Mouse (Mus musculus) retina, postnatal 1 day (tissue): Measurements from ENCODE around the gene Hoxd13.

Source experiments
- DNase-seq: peaks from one replicate; pipeline ENCODE4 v3.0.0-alpha.2; 2012

Gene Hoxd13

DNA sequence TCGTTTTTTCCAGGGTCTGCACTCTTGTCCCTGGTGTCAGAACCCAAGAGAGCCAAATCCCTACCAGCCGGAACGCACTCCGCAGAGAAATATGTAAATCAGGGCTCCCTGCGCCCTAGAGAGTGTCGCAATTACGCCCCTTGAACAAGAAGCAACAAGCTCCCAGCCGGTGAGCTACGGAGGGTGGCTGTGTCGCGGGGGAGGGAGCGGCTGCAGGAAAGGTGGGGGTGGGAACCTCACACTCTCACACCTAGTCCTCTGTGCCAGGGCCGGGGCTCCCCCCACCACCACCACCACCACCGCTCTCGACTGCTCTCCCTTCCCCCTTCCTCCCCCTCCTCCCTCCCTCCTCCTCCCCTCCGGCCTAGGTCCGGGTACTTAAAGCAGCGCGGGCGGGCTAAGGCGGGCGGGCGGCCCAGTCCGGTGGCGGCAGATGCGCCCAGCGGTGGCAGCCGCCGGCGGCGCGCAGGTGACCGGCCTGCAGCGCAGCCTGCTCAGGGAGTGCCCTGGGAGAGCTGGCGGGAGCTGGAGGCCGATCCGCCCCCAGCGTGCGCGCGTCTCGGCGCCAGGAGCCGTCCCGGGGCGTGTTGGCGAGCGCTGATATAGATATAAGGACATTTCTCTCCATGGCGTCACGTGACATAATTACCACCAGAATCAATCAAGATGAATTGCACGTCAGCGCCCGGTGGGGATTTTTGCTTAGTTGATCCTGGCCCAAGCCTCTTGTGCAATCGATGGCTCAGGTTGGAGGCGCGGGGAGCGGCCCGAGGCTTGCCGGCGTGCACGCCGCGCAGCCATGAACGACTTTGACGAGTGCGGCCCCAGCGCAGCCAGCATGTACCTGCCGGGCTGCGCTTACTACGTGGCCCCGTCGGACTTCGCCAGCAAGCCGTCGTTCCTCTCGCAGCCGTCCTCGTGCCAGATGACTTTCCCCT lies 13.8 kb downstream of the Hoxd13 start:
- no peak for DNase-seq

DNA sequence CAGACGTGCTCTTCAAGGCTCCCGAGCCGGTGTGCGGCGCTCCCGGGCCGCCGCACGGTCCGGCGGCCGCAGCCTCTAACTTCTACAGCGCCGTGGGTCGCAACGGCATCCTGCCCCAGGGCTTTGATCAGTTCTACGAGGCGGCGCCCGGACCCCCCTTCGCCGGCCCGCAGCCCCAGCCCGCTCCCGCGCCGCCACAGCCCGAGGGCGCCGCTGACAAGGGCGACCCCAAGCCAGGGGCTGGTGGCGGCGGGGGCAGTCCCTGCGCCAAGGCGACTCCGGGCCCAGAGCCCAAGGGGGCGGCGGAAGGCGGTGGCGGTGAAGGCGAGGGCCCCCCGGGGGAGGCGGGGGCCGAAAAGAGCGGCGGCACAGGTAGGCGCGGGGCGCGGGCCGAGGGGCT lies 14.7 kb downstream of the Hoxd13 start:
- DNase-seq, result no peak

DNA sequence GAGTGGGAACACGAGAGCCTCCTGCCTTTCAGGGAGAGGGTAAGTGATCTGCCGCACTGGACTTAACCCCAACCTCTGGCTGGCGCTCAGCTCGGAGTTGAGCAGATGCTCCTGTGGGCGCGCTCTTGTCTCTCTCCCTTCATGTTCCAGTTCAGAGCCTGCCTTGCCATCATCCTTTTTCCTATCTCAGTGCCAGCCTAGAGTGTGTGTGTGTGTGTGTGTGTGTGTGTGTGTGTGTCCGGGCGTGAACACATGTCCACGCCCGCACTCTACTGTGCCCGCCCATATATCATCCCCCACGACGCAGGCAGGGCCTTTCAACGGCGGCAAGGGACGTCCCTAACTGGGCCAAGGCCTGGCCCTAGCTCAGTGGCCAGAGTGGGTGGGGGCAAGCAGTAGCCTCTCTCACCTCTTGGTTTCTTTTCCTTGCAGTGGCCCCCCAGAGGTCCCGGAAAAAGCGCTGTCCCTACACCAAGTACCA lies 15.4 kb downstream of the Hoxd13 start:
- no peak for DNase-seq

DNA sequence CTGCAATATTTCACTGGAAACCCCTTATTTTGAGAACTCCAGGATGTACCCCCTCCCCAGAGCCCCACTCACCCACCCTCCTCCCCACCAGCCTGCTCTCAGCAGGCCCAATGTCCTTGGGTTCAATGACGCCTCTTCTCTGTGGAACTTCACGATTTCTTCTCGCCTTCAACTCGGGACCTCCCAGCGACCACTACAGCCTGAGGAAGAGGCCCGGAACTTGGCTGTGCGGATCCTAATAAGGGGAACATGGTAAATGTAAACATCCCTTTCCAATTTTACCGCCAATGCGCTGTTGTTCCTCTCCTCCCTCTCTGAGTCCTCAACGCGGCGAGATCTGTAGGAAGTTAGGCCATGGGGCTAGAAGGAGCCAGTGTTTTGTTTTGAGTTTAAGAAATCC lies 16.0 kb downstream of the Hoxd13 start:
- no peak for DNase-seq

DNA sequence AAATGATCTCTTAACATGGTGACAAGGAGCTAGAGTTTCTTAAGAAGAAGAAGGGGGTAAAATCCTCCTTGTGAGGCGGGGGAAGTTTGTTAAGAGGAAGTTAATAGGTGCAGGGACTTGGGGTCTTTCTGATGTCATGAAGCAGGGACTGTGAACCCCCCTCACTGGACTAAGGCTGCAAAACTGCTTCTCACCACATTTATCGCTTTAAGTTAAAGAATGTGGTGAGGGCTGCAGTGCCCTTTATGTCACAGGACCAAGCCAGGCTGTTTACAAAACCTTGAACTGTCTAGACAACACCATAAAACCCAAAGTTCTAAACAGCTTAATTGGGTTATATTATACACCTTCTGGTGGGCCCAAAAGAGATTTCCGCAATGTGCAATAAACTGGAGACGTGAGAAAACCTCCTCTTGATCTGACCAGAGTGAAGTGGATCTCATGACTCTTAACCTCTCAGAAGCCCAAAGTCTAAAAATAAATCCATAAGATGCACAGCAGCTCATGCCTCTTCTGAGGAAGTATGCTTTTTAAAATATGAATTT lies 17.0 kb downstream of the Hoxd13 start:
- no peak for DNase-seq

DNA sequence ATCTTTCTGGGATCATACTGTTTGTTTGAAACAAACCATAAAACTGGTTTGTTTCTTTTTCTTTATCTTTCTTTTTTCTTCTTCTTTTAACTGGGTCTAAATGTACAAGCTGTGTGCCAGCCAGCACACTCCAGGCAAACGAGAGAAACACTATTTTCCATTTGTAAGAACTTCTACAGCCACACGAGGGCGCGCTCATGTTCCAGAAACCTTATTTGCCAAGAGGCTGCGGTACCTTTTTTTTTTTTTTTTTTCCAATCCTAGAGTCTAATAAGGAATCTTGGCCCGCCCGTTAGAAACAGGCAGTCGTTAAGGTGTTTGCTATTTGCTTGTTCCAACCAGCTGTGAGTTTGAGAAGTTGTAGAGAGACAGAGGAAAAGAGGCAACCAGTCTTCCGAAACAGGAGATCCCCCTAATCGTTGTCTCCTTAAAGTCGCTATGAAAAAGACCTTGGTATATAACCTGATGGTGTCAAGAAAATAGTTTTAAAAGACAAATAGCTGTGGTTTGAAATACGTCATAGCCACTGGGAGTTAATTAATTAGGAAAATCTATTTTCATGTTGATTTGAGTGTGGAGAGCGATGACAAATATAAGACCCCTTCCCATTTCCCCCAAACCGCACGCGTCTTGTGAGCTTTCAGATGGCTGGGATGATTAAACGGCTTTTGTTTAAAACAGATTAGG lies 18.3 kb downstream of the Hoxd13 start:
- DNase-seq, result peak; percentile 83

DNA sequence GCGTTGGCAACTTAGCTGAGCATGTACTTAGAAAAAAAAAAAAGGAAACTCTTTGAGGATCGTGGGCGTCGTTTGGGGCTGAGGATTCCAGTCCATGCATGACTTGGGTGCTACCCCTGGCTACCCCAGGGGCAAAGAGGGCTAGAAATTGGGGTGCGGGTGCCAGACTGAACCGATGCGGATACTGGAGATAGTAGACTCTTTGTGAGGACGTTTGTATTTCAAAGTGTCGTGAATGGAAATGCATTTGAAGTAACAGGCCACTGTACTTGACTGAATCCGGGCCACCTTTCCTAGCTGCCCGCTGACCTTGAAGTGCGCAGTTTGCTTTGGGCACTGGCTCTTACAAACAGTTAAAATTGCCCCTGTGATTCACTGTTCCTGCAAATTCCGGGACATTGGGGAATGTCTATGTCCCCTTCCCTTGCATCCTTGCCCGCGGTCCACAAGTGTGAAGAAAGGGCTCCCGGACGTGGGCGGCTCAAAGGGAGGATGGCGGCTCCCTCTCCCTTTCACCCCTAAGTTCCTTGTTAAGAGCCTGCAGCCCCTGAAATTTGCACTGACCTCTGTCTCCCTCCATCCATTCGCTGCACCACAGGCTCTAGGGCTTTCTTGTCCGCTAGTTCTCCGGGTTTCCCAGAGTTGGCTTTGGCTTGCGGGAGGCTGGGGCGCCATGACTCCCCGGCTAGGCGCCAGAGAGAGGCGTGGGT lies 19.0 kb downstream of the Hoxd13 start:
- no peak for DNase-seq

DNA sequence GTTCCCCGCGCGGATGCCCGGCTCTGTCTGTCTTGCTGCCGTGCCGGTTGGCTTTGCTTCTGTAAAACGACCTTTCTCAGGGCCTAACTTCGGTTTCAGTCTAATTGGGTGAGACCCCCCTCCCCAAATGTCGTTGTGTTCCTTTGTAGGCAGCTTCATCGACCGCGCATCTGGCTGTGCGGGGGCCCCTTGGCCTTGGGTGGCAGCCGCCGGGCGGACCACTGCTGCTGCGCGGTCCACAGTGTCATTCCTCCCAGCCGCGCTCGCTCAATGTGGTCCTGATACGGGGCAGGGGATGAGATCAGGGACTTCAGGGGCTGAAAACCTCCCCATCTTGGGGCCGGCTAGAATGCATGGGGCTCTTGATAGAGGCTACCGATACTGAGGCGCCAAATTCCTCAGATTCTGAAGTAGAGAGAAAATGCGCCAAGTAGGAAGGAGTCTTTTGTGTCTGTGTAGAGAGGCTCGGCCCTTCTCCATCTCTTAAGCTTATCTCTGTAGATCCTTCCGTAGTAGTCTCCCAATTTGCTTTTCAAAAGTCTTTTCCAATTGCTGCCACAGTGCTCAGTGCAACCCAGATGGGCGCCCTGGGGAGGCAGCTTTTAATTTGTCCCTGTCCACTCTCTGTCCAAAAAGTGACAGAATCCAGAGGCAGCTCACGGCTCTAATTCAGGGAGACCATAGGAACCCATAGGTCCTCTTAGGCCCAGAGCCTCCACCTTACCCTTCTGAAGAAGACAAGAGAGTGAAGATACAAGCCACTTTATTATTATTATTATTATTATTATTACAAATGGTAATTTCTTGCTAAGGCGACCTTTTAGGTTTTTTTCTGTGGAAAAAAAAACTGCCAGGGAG lies 19.8 kb downstream of the Hoxd13 start:
- no peak for DNase-seq

DNA sequence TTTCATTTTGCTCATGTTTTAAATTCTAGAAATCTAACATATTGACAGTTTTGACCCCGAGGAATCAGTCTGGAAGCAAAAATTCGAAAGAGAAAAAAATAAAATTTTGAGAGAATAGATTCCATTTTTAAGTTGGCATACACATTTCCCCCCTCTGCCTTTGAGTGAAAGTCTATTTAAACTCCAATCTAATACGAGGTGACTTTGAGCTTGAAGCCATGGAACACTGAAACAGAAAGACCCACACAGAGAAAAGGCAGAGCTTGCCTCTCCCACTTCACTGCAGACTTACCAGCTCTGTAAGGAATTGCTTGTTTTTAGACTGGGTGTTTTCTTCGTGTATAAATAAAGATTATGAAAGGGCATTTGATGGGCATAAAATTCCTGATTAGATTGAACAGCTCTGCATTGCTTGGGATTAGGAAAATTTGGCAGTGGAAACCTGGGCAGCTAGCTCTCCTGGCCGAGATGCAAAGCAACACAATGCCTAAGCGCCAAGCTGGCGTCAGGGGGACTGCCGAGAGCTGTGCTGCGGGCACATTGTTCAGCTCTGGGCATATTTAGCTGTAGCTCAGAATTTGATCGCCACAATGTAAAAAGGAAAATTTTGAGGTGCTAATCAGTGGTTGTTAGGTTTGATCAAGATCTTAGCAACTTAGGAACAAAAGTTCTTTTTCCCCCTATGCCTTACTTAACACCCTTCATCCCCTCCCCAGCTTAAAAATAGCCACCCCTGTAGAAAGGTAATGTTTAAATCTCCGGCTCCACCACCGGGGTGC lies 20.9 kb downstream of the Hoxd13 start:
- DNase-seq, result no peak

DNA sequence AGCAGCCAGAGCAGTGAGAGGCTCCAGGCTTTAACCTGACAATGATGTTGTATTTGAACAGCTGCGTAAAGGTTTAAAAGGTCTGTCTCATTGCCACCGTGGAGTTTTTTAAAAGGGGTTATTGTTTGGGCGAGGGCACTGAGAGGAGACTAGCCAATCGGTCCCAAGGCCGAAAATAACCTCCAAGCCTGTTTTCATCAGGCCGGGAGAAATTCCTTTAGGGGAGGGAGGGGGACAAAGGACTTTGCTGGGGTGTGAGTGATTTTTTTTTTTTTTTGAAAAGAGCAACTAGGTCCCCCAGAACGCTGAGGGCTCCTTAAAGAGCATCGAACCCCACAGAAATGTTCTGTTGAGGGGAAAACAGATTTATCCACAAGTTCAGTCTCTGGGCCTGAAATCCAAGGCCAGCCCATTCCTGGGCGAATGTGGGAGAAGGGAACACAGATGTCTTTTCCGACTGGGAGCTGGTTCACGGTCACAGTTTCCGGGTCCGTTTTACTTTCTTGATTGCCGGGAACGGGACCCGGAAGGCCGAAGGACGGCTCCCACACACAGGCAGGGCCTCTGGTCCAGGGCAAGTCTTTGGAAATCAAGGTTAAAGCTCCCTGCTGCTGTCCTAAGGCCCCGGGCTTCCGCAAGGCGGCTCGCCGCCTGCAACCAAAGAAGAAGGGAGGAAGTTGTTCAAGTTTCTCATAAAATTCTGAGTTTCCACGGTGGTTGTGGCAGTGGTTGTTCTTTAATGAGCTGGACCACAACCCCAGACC lies 21.6 kb downstream of the Hoxd13 start:
- no peak for DNase-seq

DNA sequence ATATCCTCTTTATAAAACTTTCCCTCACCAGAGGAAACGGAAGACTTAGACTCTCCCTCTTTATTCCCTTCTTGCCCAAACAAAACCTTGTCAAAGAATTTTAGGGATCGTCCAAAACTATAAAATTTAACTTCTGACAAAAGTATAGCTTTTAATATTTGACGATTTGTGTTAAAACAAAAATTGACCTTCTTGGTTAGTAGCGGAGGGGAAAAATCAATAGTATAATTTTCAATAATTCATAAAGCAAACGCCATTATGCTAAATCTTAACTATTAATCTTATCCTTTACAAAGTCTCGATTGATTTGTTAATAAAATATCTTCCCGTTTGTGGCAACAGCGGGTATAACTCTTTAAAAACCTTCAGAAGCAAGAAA lies 22.2 kb downstream of the Hoxd13 start:
- DNase-seq, result no peak

DNA sequence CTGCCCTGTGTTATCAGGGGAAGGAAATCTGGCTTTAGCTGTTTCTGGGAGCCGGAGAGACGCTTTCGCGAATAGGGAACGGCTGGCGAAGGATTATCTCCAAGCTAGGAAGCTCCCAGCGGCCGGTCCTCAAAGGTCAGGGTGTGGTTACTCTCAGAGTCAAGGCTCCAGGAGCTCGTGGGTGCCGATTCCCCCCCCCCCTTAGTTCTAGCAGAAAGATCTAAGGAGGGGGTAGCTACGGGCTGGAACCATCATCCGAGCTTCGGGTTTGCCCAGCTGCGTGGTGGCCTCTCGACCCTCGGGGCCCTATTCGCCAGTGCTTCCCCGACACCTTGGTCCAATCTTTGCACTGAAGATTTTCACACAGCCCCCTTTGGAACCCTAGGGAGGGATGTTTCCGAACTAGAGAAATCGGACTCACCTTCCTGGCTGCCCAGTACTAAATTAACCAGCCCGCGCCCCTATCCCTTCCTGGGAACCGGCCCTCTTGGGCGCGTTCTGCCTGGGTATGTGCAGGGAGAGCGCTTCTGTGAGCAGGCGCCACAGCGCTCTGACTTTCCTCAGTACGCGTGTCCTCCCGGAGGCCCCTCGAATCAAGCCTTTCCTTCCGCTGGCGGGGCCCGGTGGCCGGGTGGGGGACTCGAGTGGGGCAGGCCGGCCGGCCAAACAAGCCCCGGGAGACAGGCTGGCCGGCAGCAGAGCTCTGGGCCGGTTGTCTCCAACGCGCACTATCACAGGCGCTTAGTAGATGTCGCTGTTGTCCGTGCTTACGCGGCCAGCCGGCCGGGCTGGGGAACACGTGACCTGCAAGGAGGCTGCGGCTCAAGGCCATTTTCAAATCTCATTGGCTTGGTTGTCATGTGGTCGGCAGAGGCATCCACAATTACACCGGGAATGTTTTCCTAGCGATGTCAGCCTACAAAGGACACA lies 23.2 kb downstream of the Hoxd13 start, which contains the start of gene Hoxd10:
Gene Hoxd10, plus strand, starts transcription at position 903 of the 930 bp plus-strand sequence.
- DNase-seq, result peak; percentile 79

DNA sequence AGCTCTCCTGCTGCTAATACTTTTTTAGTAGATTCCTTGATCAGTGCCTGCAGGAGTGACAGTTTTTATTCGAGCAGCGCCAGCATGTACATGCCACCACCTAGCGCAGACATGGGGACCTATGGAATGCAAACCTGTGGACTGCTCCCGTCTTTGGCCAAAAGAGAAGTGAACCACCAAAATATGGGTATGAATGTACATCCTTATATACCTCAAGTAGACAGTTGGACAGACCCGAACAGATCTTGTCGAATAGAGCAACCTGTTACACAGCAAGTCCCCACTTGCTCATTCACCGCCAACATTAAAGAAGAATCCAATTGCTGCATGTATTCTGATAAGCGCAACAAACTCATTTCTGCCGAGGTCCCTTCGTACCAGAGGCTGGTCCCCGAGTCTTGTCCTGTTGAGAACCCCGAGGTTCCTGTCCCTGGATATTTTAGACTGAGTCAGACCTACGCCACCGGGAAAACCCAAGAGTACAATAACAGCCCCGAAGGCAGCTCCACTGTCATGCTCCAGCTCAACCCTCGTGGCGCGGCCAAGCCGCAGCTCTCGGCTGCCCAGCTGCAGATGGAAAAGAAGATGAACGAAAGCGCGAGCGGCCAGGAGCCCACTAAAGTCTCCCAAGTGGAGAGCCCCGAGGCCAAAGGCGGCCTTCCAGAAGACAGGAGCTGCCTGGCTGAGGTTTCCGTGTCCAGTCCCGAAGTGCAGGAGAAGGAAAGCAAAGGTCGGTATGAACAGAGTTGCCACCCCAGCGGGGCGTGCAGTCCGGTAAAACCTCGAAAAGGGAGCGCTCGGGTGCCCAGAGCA lies 24.1 kb downstream of the Hoxd13 start:
- DNase-seq, result no peak

DNA sequence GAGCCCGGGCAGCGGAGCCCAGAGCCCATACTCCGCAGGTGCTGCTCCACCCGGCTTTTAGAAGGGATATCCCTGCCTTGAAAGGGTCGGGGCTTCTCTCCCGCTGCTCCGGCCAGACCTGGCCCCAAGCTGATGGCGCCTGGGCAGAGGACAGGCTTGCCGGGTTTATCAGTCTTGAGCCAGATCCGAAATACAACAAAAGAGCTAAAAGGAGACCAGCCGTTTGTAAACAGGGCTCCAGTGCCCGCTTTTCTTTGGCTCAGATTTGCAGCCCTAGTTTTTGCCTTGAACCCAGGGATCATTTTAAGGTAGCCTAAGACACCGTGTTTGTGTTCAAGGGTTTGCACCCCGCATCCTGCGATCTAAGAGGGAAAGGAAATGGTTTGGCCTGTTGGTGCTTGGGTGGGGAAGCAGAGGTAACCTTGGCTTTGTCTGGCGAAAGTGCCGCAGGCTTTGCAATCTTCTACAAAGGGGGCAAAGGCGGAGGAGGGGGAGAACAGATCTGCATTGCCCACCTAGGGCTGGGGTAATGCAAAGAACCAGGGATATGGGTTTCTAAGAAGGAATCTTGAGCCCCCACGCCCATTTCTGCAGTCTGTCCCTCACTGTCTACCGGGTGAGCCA lies 24.8 kb downstream of the Hoxd13 start:
- no peak for DNase-seq

DNA sequence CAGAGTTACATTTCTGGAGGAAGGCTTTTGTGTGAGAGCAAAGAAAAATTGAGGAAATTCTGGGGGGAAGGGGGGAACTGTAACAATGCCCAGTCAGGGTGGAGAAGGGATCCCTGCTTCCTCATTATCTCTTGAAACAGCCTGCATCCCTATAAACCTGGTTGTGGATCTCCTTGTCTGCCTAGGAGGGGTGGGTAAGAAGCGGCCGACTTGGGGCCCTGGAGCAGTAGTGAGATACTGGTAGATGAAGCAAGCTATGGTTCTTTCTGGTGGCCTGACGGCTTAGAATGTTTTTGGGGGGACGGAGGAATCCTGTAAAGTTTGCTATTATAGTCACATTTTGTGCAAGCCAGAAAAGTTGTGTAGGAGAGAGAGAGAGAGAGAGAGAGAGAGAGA lies 25.3 kb downstream of the Hoxd13 start:
- DNase-seq, result no peak

DNA sequence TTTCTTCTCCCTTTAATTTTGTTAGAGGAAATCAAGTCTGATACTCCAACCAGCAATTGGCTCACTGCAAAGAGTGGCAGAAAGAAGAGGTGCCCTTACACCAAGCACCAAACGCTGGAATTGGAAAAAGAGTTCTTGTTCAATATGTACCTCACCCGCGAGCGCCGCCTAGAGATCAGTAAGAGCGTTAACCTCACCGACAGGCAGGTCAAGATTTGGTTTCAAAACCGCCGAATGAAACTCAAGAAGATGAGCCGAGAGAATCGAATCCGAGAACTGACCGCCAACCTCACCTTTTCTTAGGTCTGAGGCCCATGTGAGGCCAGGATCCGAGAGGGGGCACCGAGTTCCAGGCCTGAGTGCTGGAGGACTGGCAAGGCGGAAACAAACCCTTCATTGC lies 26.0 kb downstream of the Hoxd13 start:
- DNase-seq, result peak; percentile 62

DNA sequence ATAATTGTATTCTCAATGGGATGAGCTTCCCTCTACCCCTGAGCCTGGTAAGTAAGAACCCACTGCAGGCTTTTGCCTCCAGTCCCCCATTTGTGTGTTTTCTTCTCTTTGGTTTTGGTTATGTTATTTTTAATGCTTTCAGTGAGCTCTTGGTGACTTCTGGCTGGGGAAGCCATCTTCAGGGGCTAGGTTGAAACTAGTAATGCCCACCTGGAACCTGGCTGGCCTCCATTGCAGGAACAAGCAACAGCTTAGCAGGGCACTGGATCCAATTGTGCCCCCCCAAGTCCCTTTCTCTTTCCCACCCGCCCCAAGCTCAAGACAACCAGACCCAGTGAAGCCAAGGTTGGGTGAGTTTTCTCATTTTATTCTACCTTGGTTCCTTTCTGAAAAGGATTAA lies 27.3 kb downstream of the Hoxd13 start:
- no peak for DNase-seq
